Mouse (Mus musculus) midbrain, embryonic 13.5 days (tissue): ENCODE data around the gene Gstp3. TPM values are rescaled to one million over a fixed set of nuclear protein-coding genes. Genes with fewer than 3 reads are reported as not detected.
"Not testable (repeated sequence)": the region's sequence is repeated elsewhere in the genome, so short reads cannot be mapped to it uniquely, and the experiment has no call there.

Experiments used
- ATAC-seq: fragments of 200-750 bp; cut with Nextera tagmentation; 2 replicates; pipeline ENCODE4 v1.8.0; 2017; ENCODE audit warnings: mild to moderate bottlenecking, moderate TSS enrichment, moderate library complexity
- H3K27ac ChIP-seq: fragments of 300-500 bp; sonication (generic); 2 replicates; pipeline ENCODE4 v1.5.1; 2015; ENCODE audit warnings: inconsistent platforms, mild to moderate bottlenecking, moderate library complexity
- H3K27me3 ChIP-seq: fragments of 300-500 bp; sonication (generic); 2 replicates; pipeline ENCODE4 v1.6.1; 2015; ENCODE audit warnings: mild to moderate bottlenecking, inconsistent platforms
- H3K36me3 ChIP-seq: fragments of 300-500 bp; sonication (generic); 2 replicates; pipeline ENCODE4 v1.6.1; 2015; ENCODE audit warnings: mild to moderate bottlenecking, inconsistent platforms
- H3K4me1 ChIP-seq: fragments of 300-500 bp; sonication (generic); replicated peaks from 2 replicates; pipeline ENCODE4 v1.6.1; 2015; ENCODE audit warnings: inconsistent platforms
- H3K4me2 ChIP-seq: fragments of 300-500 bp; sonication (generic); replicated peaks from 2 replicates; pipeline ENCODE4 v1.6.1; 2015; ENCODE audit warnings: moderate library complexity, mild to moderate bottlenecking, inconsistent platforms
- H3K4me3 ChIP-seq: fragments of 300-500 bp; sonication (generic); replicated peaks from 2 replicates; pipeline ENCODE4 v1.5.1; 2015; ENCODE audit warnings: mild to moderate bottlenecking, inconsistent platforms
- H3K9ac ChIP-seq: fragments of 300-500 bp; sonication (generic); replicated peaks from 2 replicates; pipeline ENCODE4 v1.6.1; 2015; ENCODE audit warnings: mild to moderate bottlenecking, inconsistent platforms
- H3K9me3 ChIP-seq: fragments of 300-500 bp; sonication (generic); 2 replicates; pipeline ENCODE4 v1.6.1; 2016; ENCODE audit warnings: mild to moderate bottlenecking, inconsistent platforms
- WGBS: fragments of 180-500 bp; shearing (Covaris S2); methylation state at CpG from one replicate; pipeline ENCODE4 v1.1.7; 2015; 5-methylcytosine and 5-hydroxymethylcytosine counted together
- polyA plus RNA-seq: library from polyadenylated mRNA; unstranded; fragments of >200 nt; fragmentation: Nextera tagmentation; extraction: Ambion mirVana; gene quantifications from 2 replicates; pipeline ENCODE4 v1.2.1, GENCODE M21; 2015

Gene Gstp3
- polyA plus RNA-seq, 1 experiment from 2014 or later, result not detected

- H3K4me2 ChIP-seq, result no peak within 1 kb of the TSS
- WGBS, result 58% methylated on average over 16 of the region's 16 CpGs
- H3K4me3 ChIP-seq, result no peak within 1 kb of the TSS
- no peaks in the 10 kb centered on the region for H3K4me1 ChIP-seq
- H3K27ac ChIP-seq, result no peak within 1 kb of the TSS
- H3K27me3 ChIP-seq, result no peaks in the 10 kb centered on the region
- H3K9ac ChIP-seq, result no peak within 1 kb of the TSS
- no peak for ATAC-seq
- no peaks in the 10 kb centered on the region for H3K36me3 ChIP-seq
- H3K9me3 ChIP-seq, result no peaks in the 10 kb centered on the region
These were observed 13.2 kb downstream of the Gstp3 start, which contains the start of gene Gstp2 for GRCm38 (mm10) chr19:4045966-4046865. Gstp2 (minus strand) TSS chr19:4046023.

- not testable (repeated sequence) for H3K9me3 ChIP-seq, H3K36me3 ChIP-seq, ATAC-seq, H3K27ac ChIP-seq, H3K4me3 ChIP-seq, H3K27me3 ChIP-seq, H3K4me2 ChIP-seq, H3K4me1 ChIP-seq, H3K9ac ChIP-seq
- 90% methylated on average over 5 of the region's 5 CpGs for WGBS
These were observed 15.3 kb downstream of the Gstp3 start for GRCm38 (mm10) chr19:4044109-4044508.

- H3K27me3 ChIP-seq, result no peaks in the 10 kb centered on the region
- no peak overlapping the region for H3K4me3 ChIP-seq
- H3K27ac ChIP-seq, result no peak overlapping the region
- WGBS, result 72% methylated on average over 14 of the region's 14 CpGs
- no peak overlapping the region for H3K4me2 ChIP-seq
- peaks cover 12% of the 10 kb centered on the region for H3K4me1 ChIP-seq
- no peak for ATAC-seq
- H3K9me3 ChIP-seq, result no peaks in the 10 kb centered on the region
- H3K36me3 ChIP-seq, result no peaks in the 10 kb centered on the region
- no peak overlapping the region for H3K9ac ChIP-seq
These were observed 17.2 kb downstream of the Gstp3 start for GRCm38 (mm10) chr19:4042124-4042523.

- H3K27me3 ChIP-seq, H3K4me2 ChIP-seq, ATAC-seq, H3K36me3 ChIP-seq, H3K9ac ChIP-seq, H3K27ac ChIP-seq, H3K4me3 ChIP-seq, H3K9me3 ChIP-seq: not testable (repeated sequence)
- H3K4me1 ChIP-seq, result peaks cover 16% of the 10 kb centered on the region
- 88% methylated on average over 3 of the region's 4 CpGs for WGBS
These were observed 17.9 kb downstream of the Gstp3 start for GRCm38 (mm10) chr19:4041500-4041899.

GRCm38 (mm10) chr19:4040941-4041340 is 18.4 kb downstream of the Gstp3 start:
- H3K36me3 ChIP-seq, H3K4me2 ChIP-seq, H3K4me3 ChIP-seq, H3K27ac ChIP-seq, ATAC-seq, H3K9me3 ChIP-seq, H3K27me3 ChIP-seq, H3K9ac ChIP-seq: not testable (repeated sequence)
- 88% methylated on average over 5 of the region's 5 CpGs for WGBS
- H3K4me1 ChIP-seq, result peaks cover 18% of the 10 kb centered on the region

GRCm38 (mm10) chr19:4037788-4038232 is 21.6 kb downstream of the Gstp3 start, which contains the start of gene Gstp1:
Gstp1 (minus strand) TSS chr19:4037985.
- Histone ChIP-seq H3K27me3 (no peaks in the 10 kb centered on the region), H3K4me1 (peaks cover 18% of the 10 kb centered on the region), H3K36me3 (peaks cover 7% of the 10 kb centered on the region; the same call in 1 of the 2 replicates), H3K4me3 (peak within 1 kb of the TSS; percentile 61), H3K4me2 (peak within 1 kb of the TSS; percentile 78), H3K9me3 (no peaks in the 10 kb centered on the region), H3K9ac (peak within 1 kb of the TSS; percentile 74), H3K27ac (peak within 1 kb of the TSS; percentile 67)
- WGBS, result 0% methylated on average over 26 of the region's 26 CpGs
- ATAC-seq, result peak; percentile 91

GRCm38 (mm10) chr19:4037154-4037787 is 22.1 kb downstream of the Gstp3 start:
- H3K4me2 ChIP-seq, result peak overlapping the region; percentile 78
- H3K27ac ChIP-seq, result peak overlapping the region; percentile 67
- H3K9ac ChIP-seq, result peak overlapping the region; percentile 74
- peak overlapping the region; percentile 61 for H3K4me3 ChIP-seq
- peak; percentile 53 for ATAC-seq
- 28% methylated on average over 7 of the region's 8 CpGs for WGBS
- not testable (repeated sequence) for H3K36me3 ChIP-seq, H3K9me3 ChIP-seq, H3K27me3 ChIP-seq
- peaks cover 18% of the 10 kb centered on the region for H3K4me1 ChIP-seq

GRCm38 (mm10) chr19:4036327-4037045 is 22.9 kb downstream of the Gstp3 start:
- no peak for ATAC-seq
- H3K4me3 ChIP-seq, result no peak overlapping the region
- peaks cover 18% of the 10 kb centered on the region for H3K4me1 ChIP-seq
- peaks cover 7% of the 10 kb centered on the region; the same call in 1 of the 2 replicates for H3K36me3 ChIP-seq
- H3K27ac ChIP-seq, result no peak overlapping the region
- peak overlapping the region; percentile 29 for H3K4me2 ChIP-seq
- H3K9me3 ChIP-seq, result no peaks in the 10 kb centered on the region
- no peak overlapping the region for H3K9ac ChIP-seq
- no peaks in the 10 kb centered on the region for H3K27me3 ChIP-seq
- 74% methylated on average over 12 of the region's 12 CpGs for WGBS

GRCm38 (mm10) chr19:4033742-4034141 is 25.6 kb downstream of the Gstp3 start:
- H3K4me1 ChIP-seq, result peaks cover 18% of the 10 kb centered on the region
- no peaks in the 10 kb centered on the region for H3K9me3 ChIP-seq
- no peak overlapping the region for H3K9ac ChIP-seq
- no peak for ATAC-seq
- H3K27ac ChIP-seq, result no peak overlapping the region
- 53% methylated on average over 5 of the region's 5 CpGs for WGBS
- H3K27me3 ChIP-seq, result no peaks in the 10 kb centered on the region
- H3K4me3 ChIP-seq, result no peak overlapping the region
- no peak overlapping the region for H3K4me2 ChIP-seq
- H3K36me3 ChIP-seq, result peaks cover 7% of the 10 kb centered on the region; the same call in 1 of the 2 replicates

GRCm38 (mm10) chr19:4033298-4033697 is 26.1 kb downstream of the Gstp3 start:
- no peaks in the 10 kb centered on the region for H3K9me3 ChIP-seq
- peaks cover 7% of the 10 kb centered on the region; the same call in 1 of the 2 replicates for H3K36me3 ChIP-seq
- H3K27me3 ChIP-seq, result no peaks in the 10 kb centered on the region
- no peak for ATAC-seq
- no peak overlapping the region for H3K4me3 ChIP-seq
- H3K4me2 ChIP-seq, result no peak overlapping the region
- peaks cover 17% of the 10 kb centered on the region for H3K4me1 ChIP-seq
- H3K9ac ChIP-seq, result no peak overlapping the region
- H3K27ac ChIP-seq, result no peak overlapping the region
- WGBS, result 88% methylated on average over 3 of the region's 3 CpGs

GRCm38 (mm10) chr19:4032668-4033067 is 26.7 kb downstream of the Gstp3 start:
- no peak overlapping the region for H3K4me3 ChIP-seq
- H3K27ac ChIP-seq, result no peak overlapping the region
- H3K27me3 ChIP-seq, result no peaks in the 10 kb centered on the region
- WGBS, result 45% methylated on average over 7 of the region's 7 CpGs
- H3K4me2 ChIP-seq, result no peak overlapping the region
- H3K9ac ChIP-seq, result no peak overlapping the region
- no peaks in the 10 kb centered on the region for H3K9me3 ChIP-seq
- no peak for ATAC-seq
- H3K4me1 ChIP-seq, result peaks cover 11% of the 10 kb centered on the region
- H3K36me3 ChIP-seq, result peaks cover 7% of the 10 kb centered on the region; the same call in 1 of the 2 replicates

GRCm38 (mm10) chr19:4027576-4027975 is 31.8 kb downstream of the Gstp3 start:
- Histone ChIP-seq H3K27me3 (no peaks in the 10 kb centered on the region), H3K36me3 (no peaks in the 10 kb centered on the region), H3K4me2 (no peak overlapping the region), H3K27ac (no peak overlapping the region), H3K4me1 (no peaks in the 10 kb centered on the region), H3K4me3 (no peak overlapping the region), H3K9ac (no peak overlapping the region), H3K9me3 (no peaks in the 10 kb centered on the region)
- ATAC-seq, result no peak
